Mouse (Mus musculus) kidney, postnatal 0 days (tissue): ENCODE results near the gene Gm49366. TPM values are rescaled to one million over a fixed set of nuclear protein-coding genes. Genes with fewer than 3 reads are reported as not detected.
A peak's percentile ranks its signal among the peaks of the same experiment; 100 is the strongest.

Experiments used
- ATAC-seq: fragments of 200-750 bp; cut with Nextera tagmentation; replicated peaks from 2 replicates; pipeline ENCODE4 v1.8.0; 2017; ENCODE audit warnings: low read depth, moderate number of reproducible peaks, moderate TSS enrichment, moderate library complexity; ENCODE audit not compliant: low FRiP score
- DNase-seq: peaks from one replicate; pipeline ENCODE4 v3.0.0-alpha.2; 2016; ENCODE audit warnings: low spot score
- H3K27ac ChIP-seq: fragments of 300-500 bp; sonication (generic); 2 replicates; pipeline ENCODE4 v1.5.1; 2014; ENCODE audit warnings: mild to moderate bottlenecking
- H3K27me3 ChIP-seq: fragments of 300-500 bp; sonication (generic); 2 replicates; pipeline ENCODE4 v1.6.1; 2014; ENCODE audit warnings: low read length, mixed read lengths; ENCODE audit not compliant: insufficient read depth
- H3K36me3 ChIP-seq: fragments of 300-500 bp; sonication (generic); 2 replicates; pipeline ENCODE4 v1.6.1; 2014; ENCODE audit warnings: low read length, mixed read lengths; ENCODE audit not compliant: insufficient read depth
- H3K4me1 ChIP-seq: fragments of 300-500 bp; sonication (generic); replicated peaks from 2 replicates; pipeline ENCODE4 v1.6.1; 2014; ENCODE audit warnings: antibody characterized with exemption, low read length, mixed read lengths; ENCODE audit not compliant: insufficient read depth
- H3K4me2 ChIP-seq: fragments of 300-500 bp; sonication (generic); 2 replicates; pipeline ENCODE4 v1.6.1; 2014; ENCODE audit warnings: mild to moderate bottlenecking, low read length, moderate library complexity, mixed read lengths
- H3K4me3 ChIP-seq: fragments of 300-500 bp; sonication (generic); replicated peaks from 2 replicates; pipeline ENCODE4 v1.5.1; 2014; ENCODE audit warnings: low read depth, low read length
- H3K9ac ChIP-seq: fragments of 300-500 bp; sonication (generic); 2 replicates; pipeline ENCODE4 v1.6.1; 2014; ENCODE audit warnings: low read depth, low read length
- H3K9me3 ChIP-seq: fragments of 300-500 bp; sonication (generic); replicated peaks from 2 replicates; pipeline ENCODE4 v1.6.1; 2016; ENCODE audit warnings: low read length, inconsistent platforms, mixed read lengths
- CTCF ChIP-seq: IDR thresholded peaks from 2 replicates; pipeline ENCODE4 v1.5.1; 2016; ENCODE audit warnings: antibody characterized with exemption, low read depth, mild to moderate bottlenecking, moderate library complexity
- WGBS: fragments of 180-500 bp; shearing (Covaris S2); extraction: QIAGEN DNeasy Blood & Tissue Kit; methylation state at CpG from one replicate; pipeline ENCODE4 v1.1.7; 2014; 5-methylcytosine and 5-hydroxymethylcytosine counted together
- polyA plus RNA-seq: library from polyadenylated mRNA; unstranded; fragments of >200 nt; fragmentation: Nextera tagmentation; extraction: Ambion mirVana; gene quantifications from 2 replicates; pipeline ENCODE4 v1.2.1, GENCODE M21; 2015

Gene Gm49366
- polyA plus RNA-seq, 1 experiment from 2014 or later = not detected

- H3K4me3 ChIP-seq = peak overlapping the region; percentile 29
- ATAC-seq (no peak), DNase-seq (peak; percentile 53)
- WGBS = 2% methylated on average over 36 of the region's 46 CpGs
- peak overlapping the region; percentile 43; the same call in 1 of the 2 replicates for H3K9ac ChIP-seq
- peak; percentile 19; the same call in 1 of the 2 replicates for TF ChIP-seq CTCF
- H3K36me3 ChIP-seq = no peaks in the 10 kb centered on the region
- no peaks in the 10 kb centered on the region for H3K9me3 ChIP-seq
- H3K4me1 ChIP-seq = no peaks in the 10 kb centered on the region
- peak overlapping the region; percentile 72 for H3K4me2 ChIP-seq
- H3K27ac ChIP-seq = 0 out of 2 replicates have a peak overlapping the region, but pooled peaks have one; percentile 54
- H3K27me3 ChIP-seq = 0 out of 2 replicates have a peak, but pooled peaks cover 3% of the 10 kb centered on the region
Measured at GRCm38 (mm10) chr12:84053679-84054391, 15.1 kb downstream of the Gm49366 start.

GRCm38 (mm10) chr12:84060946-84061345, 22.2 kb downstream of the Gm49366 start:
- no peak overlapping the region for H3K4me3 ChIP-seq
- H3K36me3 ChIP-seq = no peaks in the 10 kb centered on the region
- ATAC-seq = no peak
- H3K27ac ChIP-seq = no peak overlapping the region
- peak; percentile 35 for DNase-seq
- TF ChIP-seq CTCF = peak; percentile 59; the same call in 1 of the 2 replicates
- H3K9me3 ChIP-seq = no peaks in the 10 kb centered on the region
- H3K27me3 ChIP-seq = no peaks in the 10 kb centered on the region
- H3K4me1 ChIP-seq = no peaks in the 10 kb centered on the region
- H3K4me2 ChIP-seq = no peak overlapping the region
- WGBS = 43% methylated on average over 2 of the region's 2 CpGs
- no peak overlapping the region for H3K9ac ChIP-seq

- Histone ChIP-seq H3K9ac (no peak overlapping the region), H3K4me2 (no peak overlapping the region), H3K27ac (no peak overlapping the region), H3K36me3 (no peaks in the 10 kb centered on the region), H3K27me3 (no peaks in the 10 kb centered on the region), H3K9me3 (no peaks in the 10 kb centered on the region), H3K4me3 (no peak overlapping the region), H3K4me1 (no peaks in the 10 kb centered on the region)
- no peak for TF ChIP-seq CTCF
- DNase-seq (no peak), ATAC-seq (no peak)
- 96% methylated on average over 20 of the region's 20 CpGs for WGBS
Measured at GRCm38 (mm10) chr12:84062336-84062735, 23.6 kb downstream of the Gm49366 start.

- Histone ChIP-seq H3K9me3 (no peaks in the 10 kb centered on the region), H3K4me1 (no peaks in the 10 kb centered on the region), H3K4me3 (no peak overlapping the region), H3K27ac (no peak overlapping the region), H3K4me2 (no peak overlapping the region), H3K9ac (no peak overlapping the region), H3K27me3 (no peaks in the 10 kb centered on the region), H3K36me3 (no peaks in the 10 kb centered on the region)
- no peak for DNase-seq
- no peak for ATAC-seq
- peak; percentile 50 for TF ChIP-seq CTCF
- 80% methylated on average over 5 of the region's 5 CpGs for WGBS
Measured at GRCm38 (mm10) chr12:84063228-84063627, 24.5 kb downstream of the Gm49366 start.

- 77% methylated on average over 2 of the region's 2 CpGs for WGBS
- no peak for TF ChIP-seq CTCF
- ATAC-seq (no peak), DNase-seq (no peak)
- H3K27me3 ChIP-seq = no peaks in the 10 kb centered on the region
- no peak overlapping the region for H3K9ac ChIP-seq
- no peaks in the 10 kb centered on the region for H3K4me1 ChIP-seq
- H3K36me3 ChIP-seq = no peaks in the 10 kb centered on the region
- no peak overlapping the region for H3K4me2 ChIP-seq
- no peaks in the 10 kb centered on the region for H3K9me3 ChIP-seq
- no peak overlapping the region for H3K4me3 ChIP-seq
- no peak overlapping the region for H3K27ac ChIP-seq
Measured at GRCm38 (mm10) chr12:84063833-84064232, 25.1 kb downstream of the Gm49366 start.

DNA sequence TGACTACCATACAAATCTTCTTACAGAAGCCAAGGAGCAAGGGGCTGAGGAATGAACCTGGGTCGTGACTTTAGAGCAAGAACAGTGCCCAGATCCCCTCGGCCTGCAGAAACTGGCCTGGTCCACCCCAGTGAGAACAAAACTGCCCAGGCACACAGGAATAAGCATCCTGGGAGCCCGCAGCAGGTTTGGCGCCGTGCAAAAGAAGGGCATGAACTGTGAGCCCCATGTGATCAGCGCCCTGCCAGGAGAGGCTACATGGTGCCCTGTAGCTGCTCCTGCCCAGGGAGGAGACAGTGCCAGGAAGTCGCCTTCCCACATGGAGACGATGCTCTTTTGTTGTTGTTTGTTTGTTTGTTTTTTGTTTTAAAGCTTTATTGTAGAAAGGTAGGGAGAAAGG, 25.9 kb downstream of the Gm49366 start:
- WGBS = 77% methylated on average over 8 of the region's 8 CpGs
- Histone ChIP-seq H3K4me3 (no peak overlapping the region), H3K27me3 (no peaks in the 10 kb centered on the region), H3K4me2 (no peak overlapping the region), H3K27ac (no peak overlapping the region), H3K4me1 (no peaks in the 10 kb centered on the region), H3K9ac (no peak overlapping the region), H3K36me3 (no peaks in the 10 kb centered on the region), H3K9me3 (no peaks in the 10 kb centered on the region)
- ATAC-seq = no peak
- no peak for TF ChIP-seq CTCF
- DNase-seq = no peak

GRCm38 (mm10) chr12:84067752-84068151, 29.0 kb downstream of the Gm49366 start:
- H3K4me2 ChIP-seq = no peak overlapping the region
- DNase-seq (no peak), ATAC-seq (no peak)
- H3K4me1 ChIP-seq = no peaks in the 10 kb centered on the region
- H3K36me3 ChIP-seq = no peaks in the 10 kb centered on the region
- TF ChIP-seq CTCF = no peak
- 91% methylated on average over 4 of the region's 4 CpGs for WGBS
- H3K9ac ChIP-seq = no peak overlapping the region
- no peaks in the 10 kb centered on the region for H3K9me3 ChIP-seq
- H3K27ac ChIP-seq = no peak overlapping the region
- no peak overlapping the region for H3K4me3 ChIP-seq
- H3K27me3 ChIP-seq = no peaks in the 10 kb centered on the region
